Mouse (Mus musculus) left cerebral cortex, adult 8-10 months (tissue): ENCODE measurements around the gene Nup62. TPM values are rescaled to one million over a fixed set of nuclear protein-coding genes. Genes with fewer than 3 reads are reported as not detected.
A peak's percentile ranks its signal among the peaks of the same experiment; 100 is the strongest.

Experiments used
- DNase-seq, 2 experiments: peaks; one replicate each; pipeline ENCODE4 v3.0.0; 2022; ENCODE audit warnings: low spot score in 2 of 2
- total RNA-seq, 4 experiments: library from RNA; stranded (reverse); gene quantifications; 2 replicates each; pipeline ENCODE4 v1.2.4; 2022

Gene Nup62
- total RNA-seq, 4 experiments from 2014 or later = 28.7 to 31.4 (median 30.2) TPM

- DNase-seq = peak in 1 of 2 experiments; percentile 15
These were observed 2.9 kb downstream of the Nup62 start for GRCm38 (mm10) chr7:44818751-44819235.

DNA sequence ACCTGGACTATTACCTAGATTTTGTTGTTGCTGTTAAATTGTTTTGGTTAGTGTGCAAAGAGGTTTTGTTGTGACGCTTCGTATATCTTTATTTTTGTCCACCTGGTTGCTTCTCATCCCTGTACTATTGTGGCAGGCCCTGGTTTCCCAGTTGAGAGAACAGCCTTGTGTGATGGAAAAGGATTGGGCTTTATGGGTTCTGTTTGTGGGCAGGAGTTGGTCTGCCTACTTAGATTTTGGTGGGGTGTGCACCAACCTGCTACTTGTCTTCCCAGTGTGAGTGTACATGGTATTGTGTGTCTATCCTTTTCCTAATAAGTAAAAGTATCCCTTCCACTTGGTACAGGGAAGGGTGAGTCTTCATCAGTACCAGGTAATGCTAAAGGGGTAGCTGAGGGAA lies 3.5 kb downstream of the Nup62 start:
- no peak for DNase-seq

DNA sequence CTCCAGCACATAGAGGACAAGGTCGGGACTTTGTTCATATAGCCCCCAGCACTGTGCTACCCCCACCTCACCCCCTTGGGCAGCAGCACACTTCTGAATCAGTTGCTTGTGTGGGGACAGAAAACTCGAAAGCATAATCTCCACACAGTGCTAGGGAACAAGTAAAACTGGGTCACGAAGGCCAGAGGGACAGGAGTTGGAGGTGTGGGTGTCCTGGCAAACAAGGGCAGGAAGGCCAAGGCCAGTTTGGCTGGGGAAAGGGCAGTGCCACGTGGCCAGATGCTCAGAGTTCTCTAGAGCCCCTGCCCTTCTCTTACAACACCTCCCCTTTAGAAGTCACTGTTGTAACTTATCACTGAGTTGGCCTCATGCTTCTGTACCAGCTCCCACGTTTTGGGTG lies 4.0 kb downstream of the Nup62 start:
- peak in 1 of 2 experiments; percentile 3 for DNase-seq

- no peak for DNase-seq
These were observed 4.6 kb downstream of the Nup62 start for GRCm38 (mm10) chr7:44820525-44820924.

- peak in 1 of 2 experiments; percentile 4 for DNase-seq
These were observed 6.0 kb downstream of the Nup62 start for GRCm38 (mm10) chr7:44821666-44822448.

- no peak for DNase-seq
These were observed 7.5 kb downstream of the Nup62 start for GRCm38 (mm10) chr7:44823409-44823808.

DNA sequence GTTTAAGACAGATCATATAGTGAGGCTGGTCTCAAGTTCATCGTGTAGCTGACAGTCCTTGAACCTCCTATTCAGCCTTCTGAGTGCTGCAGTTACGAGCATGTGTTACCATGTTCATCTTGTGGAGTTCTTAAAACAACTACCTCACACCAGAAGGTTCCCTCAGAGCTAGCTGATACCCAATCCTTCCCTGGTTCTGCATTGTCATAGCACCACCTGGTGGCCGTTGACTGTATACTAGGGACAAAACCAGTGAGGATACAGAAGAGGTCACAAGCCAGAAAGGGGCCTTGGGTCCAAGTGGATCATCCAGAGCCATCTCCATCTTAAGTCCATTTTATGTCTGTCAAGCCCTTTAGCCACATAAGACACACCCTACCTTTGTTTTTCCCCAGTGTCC lies 9.0 kb downstream of the Nup62 start:
- peak in 1 of 2 experiments; percentile 53 for DNase-seq

- DNase-seq = no peak
These were observed 10.9 kb downstream of the Nup62 start for GRCm38 (mm10) chr7:44826771-44827170.

DNA sequence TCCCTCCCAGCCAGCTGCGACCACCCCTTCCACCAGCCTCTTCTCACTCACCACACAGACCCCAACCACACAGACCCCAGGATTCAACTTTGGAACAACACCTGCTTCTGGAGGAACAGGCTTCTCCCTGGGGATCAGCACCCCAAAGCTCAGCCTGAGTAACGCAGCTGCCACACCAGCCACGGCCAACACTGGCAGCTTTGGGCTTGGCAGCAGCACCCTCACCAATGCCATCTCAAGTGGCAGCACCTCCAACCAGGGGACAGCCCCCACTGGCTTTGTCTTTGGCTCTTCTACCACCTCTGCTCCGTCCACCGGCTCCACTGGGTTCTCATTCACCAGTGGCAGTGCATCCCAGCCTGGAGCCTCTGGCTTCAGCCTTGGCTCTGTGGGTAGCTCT lies 12.8 kb downstream of the Nup62 start:
- no peak for DNase-seq

GRCm38 (mm10) chr7:44832763-44833162 lies 16.9 kb downstream of the Nup62 start:
- no peak for DNase-seq

- no peak for DNase-seq
These were observed 19.6 kb downstream of the Nup62 start for GRCm38 (mm10) chr7:44835373-44836015.

GRCm38 (mm10) chr7:44836016-44836404 lies 20.1 kb downstream of the Nup62 start:
- DNase-seq = no peak

- no peak for DNase-seq
These were observed 20.6 kb downstream of the Nup62 start for GRCm38 (mm10) chr7:44836423-44837053.

GRCm38 (mm10) chr7:44838073-44838472 lies 22.2 kb downstream of the Nup62 start:
- DNase-seq = no peak

DNA sequence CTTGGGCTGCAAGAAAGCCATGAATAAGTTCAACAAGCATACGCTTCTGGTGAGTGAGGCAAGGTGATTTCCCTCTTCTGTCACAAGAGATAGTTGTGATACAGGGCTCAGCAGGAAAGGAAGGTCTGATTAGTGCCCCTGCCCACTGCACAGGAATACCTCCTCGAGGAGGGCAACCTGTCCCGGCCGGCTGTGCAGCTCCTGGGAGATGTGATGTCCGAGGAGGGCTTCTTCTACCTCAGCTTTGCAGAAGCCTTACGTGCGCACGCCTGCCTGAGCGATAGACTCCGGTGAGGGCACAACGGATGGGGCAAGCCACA lies 23.2 kb downstream of the Nup62 start:
- no peak for DNase-seq

- peak in 1 of 2 experiments; percentile 52 for DNase-seq
These were observed 23.8 kb downstream of the Nup62 start for GRCm38 (mm10) chr7:44839491-44840191.

DNA sequence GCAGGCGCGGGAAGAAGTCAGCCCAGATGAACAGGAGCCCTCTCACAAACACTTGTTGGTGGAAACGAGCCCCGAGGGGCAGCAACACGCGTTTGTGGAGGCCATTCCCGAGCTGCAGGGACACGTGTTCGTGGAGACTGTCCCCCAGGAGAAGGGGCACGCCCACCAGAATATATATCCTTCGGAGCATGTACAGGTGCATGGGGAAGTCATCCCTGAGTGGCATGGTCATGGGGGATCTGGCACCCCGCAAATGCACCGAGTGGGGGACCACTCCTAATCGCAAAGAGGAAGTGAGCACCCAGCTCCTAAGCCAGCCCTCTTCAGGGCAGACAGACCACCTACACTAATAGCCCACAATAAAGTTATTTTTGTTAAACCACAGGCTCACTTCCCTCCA lies 24.5 kb downstream of the Nup62 start:
- no peak for DNase-seq

- no peak for DNase-seq
These were observed 26.1 kb downstream of the Nup62 start for GRCm38 (mm10) chr7:44841825-44842463.

DNA sequence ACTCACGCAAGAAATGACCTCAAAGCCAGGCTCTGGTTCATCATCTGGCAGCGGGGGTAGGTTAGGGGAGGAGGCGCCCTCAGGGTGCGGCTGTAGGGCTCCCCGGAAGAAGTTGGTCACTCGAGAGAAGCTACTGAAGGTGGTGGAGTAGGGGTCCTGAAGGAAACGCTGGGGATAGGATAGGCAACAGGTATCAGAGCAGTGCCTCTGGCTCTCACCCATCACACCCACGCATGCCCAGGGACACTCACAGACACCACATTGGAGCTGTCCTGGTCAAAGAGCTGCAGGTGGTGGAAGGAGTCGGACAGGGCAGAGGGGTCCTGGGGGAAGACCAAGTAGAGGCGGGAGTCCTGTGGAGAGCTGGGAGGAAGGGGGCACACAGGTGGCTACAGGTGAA lies 29.1 kb downstream of the Nup62 start:
- no peak for DNase-seq

GRCm38 (mm10) chr7:44846804-44847203 lies 30.9 kb downstream of the Nup62 start:
- DNase-seq = peak in 1 of 2 experiments; percentile 50

DNA sequence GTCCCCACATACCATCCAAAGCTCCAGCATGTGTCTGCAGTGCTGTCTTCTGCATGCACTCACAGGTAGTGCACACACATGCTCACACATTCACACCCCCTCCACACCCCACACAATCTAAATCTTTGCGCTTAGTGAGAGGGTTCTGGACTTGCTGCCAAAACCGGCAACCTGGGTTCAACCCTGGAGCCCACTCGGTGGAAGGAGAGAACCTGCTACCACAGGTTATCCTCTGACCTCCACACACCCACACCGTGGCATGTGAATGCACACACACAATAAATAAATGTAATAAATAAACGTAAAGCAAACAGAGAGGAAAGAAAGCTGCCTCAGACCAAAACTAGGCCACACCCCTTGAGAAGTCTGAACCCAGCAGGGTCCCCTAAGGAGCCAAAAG lies 31.9 kb downstream of the Nup62 start:
- no peak for DNase-seq
